Mouse (Mus musculus): ENCODE measurements at regions not wholly inside any gene's neighbourhood (a gene's known extent, or its start where the extent isn't known, plus 50 kb on each side); places are given as distances from the start of the nearest gene placed in this dataset.

- DNase-seq = no peak
Measured at GRCm38 (mm10) chr15:27413486-27413885, 53.0 kb upstream of the Ank start.

GRCm38 (mm10) chr15:27414819-27415218 is 51.7 kb upstream of the Ank start:
- no peak for DNase-seq
